Mouse (Mus musculus) effector memory CD4-positive, alpha-beta T cell, adult 5 months (primary cell): ENCODE results near the gene Irak1. TPM values are rescaled to one million over a fixed set of nuclear protein-coding genes. Genes with fewer than 3 reads are reported as not detected.

ENCODE experiments used
- polyA plus RNA-seq: library from polyadenylated mRNA; unstranded; fragments of 100-300 nt; shearing (Covaris generic); gene quantifications from one replicate; pipeline ENCODE4 v1.2.1, GENCODE M21; 2017

Irak1 gene
- polyA plus RNA-seq: 149 TPM

GRCm38 (mm10) chrX:74023188-74024049 is at the start of gene Irak1:
TSS of gene Irak1 (minus strand) at chrX:74023918.

GRCm38 (mm10) chrX:73966248-73967176 is 57.2 kb downstream of the Irak1 start, which contains the start of gene Hcfc1:
TSS of gene Hcfc1 (minus strand) at chrX:73966357.

Other genes starting within 250 kb of the Irak1 start
- gene Srpk3, start 249.5 kb downstream of the Irak1 start, polyA plus RNA-seq: not detected
- gene Idh3g, start 237.0 kb downstream of the Irak1 start, polyA plus RNA-seq: 184 TPM
- 201 TPM for gene Ssr4, start 236.9 kb downstream of the Irak1 start, polyA plus RNA-seq
- gene Pdzd4, start 198.9 kb downstream of the Irak1 start, polyA plus RNA-seq: 0.10 TPM
- gene Avpr2, start 131.8 kb downstream of the Irak1 start, polyA plus RNA-seq: 2.1 TPM
- 20.5 TPM for gene L1cam, start 127.8 kb downstream of the Irak1 start, polyA plus RNA-seq
- 229 TPM for gene Arhgap4, start 102.0 kb downstream of the Irak1 start, polyA plus RNA-seq
- gene Naa10, start 102.0 kb downstream of the Irak1 start, polyA plus RNA-seq: 125 TPM
- 3.1 TPM for gene Renbp, start 93.1 kb downstream of the Irak1 start, polyA plus RNA-seq
- gene Hcfc1, start 57.6 kb downstream of the Irak1 start, polyA plus RNA-seq: 36.4 TPM
- gene Opn1mw, start 103.5 kb upstream of the Irak1 start, polyA plus RNA-seq: not detected
- 51.2 TPM for gene Mecp2, start 111.4 kb upstream of the Irak1 start, polyA plus RNA-seq
- not detected for gene Tex28, start 143.9 kb upstream of the Irak1 start, polyA plus RNA-seq
- 0.25 TPM for gene Tktl1, start 153.3 kb upstream of the Irak1 start, polyA plus RNA-seq
- 366 TPM for gene Flna, start 225.9 kb upstream of the Irak1 start, polyA plus RNA-seq
- 154 TPM for gene Emd, start 230.8 kb upstream of the Irak1 start, polyA plus RNA-seq
- 119 TPM for gene Rpl10, start 246.9 kb upstream of the Irak1 start, polyA plus RNA-seq